Mouse (Mus musculus) neutrophil, adult 65 days (primary cell): ENCODE data around the gene Mmp25. TPM values are rescaled to one million over a fixed set of nuclear protein-coding genes. Genes with fewer than 3 reads are reported as not detected.

Experiments
- total RNA-seq: library from RNA; stranded (reverse); gene quantifications from 2 replicates; pipeline ENCODE4 v1.2.4, GENCODE M21; 2023

Gene Mmp25
- 177 and 198 TPM in 2 replicates for total RNA-seq

DNA sequence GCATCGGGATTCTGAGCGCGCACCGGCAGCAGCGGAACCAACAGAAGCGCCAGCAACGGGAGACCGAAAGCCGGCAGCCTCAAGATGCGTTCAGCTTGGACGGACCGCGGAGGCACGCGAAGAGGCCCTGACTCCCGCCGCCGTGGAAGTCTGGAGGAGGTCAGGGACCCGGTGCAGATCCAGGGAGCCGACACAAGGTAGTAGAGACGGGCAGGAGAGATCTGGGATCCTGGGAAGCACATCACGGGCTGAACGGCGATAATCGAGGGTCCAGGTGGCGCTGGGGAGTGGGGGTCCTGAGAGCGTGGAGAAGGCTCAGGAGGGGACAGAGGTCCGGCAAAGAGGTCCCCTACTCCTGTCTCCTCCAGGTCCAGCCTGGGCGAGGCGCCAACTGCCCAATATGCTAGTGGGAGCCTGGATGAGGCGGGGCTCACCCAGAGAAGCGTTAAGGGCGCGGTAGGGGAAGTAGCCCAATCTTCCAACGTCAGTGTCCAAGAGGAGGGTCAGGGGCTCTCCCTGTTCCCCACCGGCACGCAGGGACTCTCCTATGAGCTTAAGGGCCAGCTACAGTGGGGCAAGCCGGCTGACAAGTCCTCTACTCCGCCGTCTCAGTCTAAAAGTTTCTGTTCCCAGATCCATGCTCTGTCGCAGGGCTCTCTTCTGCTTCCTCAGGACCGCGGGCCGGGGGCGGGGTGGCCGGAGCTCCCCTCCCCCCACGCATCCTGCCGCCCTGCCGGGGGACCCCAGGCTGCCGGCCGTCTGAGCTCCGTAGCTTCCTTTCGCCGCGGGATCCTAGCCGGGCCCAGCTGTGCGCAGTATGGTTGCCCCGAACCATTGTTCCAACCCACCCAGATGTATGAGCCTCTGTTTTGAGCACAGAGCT is at the start of gene Mmp25:
Mmp25 (minus strand) TSS at position 665 of the 883 bp plus-strand sequence.

DNA sequence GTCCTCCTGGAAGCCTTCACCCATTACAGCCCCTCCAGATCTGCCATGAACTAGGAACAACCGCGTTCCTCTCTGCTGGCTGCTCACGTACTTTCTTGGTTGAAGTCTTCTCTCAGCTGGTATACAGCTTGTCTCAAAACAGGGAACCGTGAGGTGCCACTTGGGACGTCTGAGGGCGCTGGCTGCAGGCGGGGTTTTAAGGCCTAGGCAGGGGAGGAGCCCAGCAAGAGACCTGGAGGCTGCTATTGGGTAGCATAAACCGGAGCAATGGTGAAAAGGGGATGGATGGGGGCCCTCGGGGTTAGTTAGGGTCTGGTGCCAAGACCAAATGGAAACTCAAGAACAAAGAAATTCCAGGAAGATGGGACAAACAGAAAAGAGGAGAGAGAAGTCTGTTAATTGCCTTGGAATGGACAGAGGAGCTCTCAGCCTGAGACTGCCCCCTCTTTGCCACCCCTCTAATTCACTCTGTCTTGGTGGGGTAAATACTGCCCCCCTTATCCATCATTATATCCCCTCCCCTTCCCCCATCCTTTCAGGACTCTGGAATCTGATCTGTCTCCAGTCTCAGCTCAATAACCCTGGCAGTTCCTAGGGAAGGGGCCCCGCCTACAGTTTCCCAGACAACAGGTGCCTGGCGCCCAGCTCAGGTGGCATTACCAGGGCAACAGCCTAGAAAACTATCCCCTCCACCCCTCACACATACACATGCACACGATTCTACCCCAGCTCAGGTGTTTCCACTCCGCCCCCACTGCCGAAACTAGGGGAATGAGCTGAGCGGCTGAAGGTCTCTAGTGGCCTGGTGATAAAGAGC is 39.0 kb upstream of the Mmp25 start, which contains the start of gene Cldn9:
Cldn9 (minus strand) TSS at position 171 of the 817 bp plus-strand sequence.

DNA sequence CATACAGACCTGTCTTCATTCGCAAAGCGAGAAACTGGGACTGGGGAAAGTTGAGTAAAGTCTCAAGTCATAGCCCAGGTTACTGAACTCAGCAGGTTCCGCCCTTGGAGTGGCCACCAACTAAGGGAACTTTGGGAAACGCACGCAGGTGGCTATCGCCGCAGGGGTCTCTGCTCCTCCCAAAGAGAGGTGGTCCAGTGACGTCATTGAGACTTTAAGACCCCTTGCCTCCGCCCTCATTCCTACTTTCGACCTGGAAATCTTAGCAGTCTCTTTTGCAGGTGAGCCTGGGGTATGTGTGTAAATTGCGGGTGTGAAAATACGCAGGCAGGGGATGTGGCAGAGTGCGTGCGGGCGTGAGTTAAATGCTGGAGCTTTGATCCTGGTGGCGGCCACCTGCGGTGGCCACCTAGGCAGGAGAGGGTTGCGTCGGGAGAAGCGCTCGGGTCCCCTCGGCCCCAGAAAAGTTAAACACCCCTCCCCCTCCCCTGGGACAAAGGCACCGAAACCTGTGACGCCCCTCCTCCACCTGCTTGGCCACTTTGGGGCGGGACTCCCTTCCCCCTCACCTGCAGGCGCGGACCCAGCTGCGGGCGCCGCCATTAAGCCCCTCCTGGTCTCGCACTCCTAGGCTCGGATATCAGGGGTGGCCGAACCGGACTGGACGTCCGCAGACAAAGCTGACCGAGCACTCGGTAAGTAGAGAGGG is 34.2 kb upstream of the Mmp25 start, which contains the start of gene Cldn6:
Cldn6 (plus strand) TSS at position 123 of the 709 bp plus-strand sequence.

GRCm38 (mm10) chr17:23677236-23677679 is 32.2 kb upstream of the Mmp25 start, which contains the start of gene Tnfrsf12a:
TSS of gene Tnfrsf12a (minus strand) at chr17:23677468.

DNA sequence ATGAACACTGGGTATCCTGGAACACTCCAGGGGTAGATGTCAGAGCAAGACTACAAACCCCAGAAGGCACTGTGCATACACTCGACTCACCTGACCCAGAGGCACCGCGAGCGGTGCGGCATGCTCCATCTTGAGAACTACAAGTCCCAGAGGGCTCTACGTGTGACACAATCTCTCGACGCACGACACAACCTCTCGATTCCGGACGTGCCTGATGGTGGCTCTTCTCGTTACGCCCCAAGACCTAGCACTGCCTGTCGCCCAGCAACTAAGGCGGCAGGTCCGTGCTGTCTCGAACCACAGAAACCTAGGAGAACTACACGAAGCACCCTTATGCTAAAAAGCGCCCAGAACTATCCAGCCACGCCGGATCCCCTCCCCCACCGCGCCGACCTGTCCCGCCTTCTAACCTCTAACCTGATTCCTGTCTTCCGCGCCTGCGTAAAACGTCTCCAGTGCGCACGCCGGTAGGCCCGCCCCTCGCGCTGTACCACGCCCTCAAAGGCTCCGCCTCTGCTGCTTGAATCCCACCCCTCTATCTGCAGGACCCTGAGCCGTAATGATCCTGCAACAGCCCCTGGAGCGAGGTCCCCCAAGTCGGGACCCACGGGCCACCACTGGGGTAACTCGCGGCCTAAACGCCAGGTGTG is 28.5 kb upstream of the Mmp25 start, which contains the start of the genes Hcfc1r1 and Thoc6:
Hcfc1r1 (plus strand) TSS at position 173 of the 650 bp plus-strand sequence.
Thoc6 (minus strand) TSS at position 459 of the 650 bp plus-strand sequence.

DNA sequence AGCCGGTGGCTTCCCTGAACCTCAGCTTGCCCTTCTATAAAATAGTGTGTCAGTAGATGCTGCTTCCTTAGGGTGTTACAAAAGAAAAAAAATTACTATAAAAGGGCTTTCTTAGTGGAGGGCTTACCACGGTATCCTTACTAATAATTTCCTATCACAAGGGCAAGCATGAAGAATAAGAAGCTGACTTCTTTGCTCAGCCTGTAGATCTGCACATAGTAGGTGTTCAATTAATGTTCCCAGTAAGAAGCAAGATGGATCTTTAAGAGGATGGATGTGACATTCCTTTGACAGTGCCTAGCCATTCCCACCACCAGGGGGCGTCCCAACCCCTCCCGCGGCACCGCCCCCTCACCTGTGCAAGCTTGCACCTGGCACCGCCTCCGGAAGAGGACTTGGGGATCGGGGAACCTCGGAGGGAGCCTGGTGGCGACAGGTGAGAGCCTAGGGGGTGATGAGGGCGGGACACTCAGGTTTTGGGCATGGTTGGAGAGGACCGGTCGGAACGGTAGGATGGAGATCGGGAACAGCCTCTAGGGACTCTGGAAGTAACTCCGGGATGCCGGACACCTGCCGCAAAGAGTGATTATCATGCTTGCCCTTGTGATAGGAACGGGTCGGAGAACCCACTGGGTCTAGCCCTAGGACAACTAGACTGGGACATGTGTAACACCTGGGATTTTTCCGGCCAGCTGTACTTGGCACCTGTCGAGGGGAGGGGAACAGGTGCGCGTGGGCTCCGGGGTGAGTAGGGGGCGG is 15.2 kb upstream of the Mmp25 start, which contains the start of gene Bicdl2:
Bicdl2 (plus strand) TSS at position 390 of the 759 bp plus-strand sequence.

GRCm38 (mm10) chr17:23600641-23601622 is 44.1 kb downstream of the Mmp25 start, which contains the start of gene Zscan10:
TSS of gene Zscan10 (plus strand) at chr17:23600856.

GRCm38 (mm10) chr17:23598582-23599552 is 46.2 kb downstream of the Mmp25 start, which contains the start of gene Zfp13:
TSS of gene Zfp13 (minus strand) at chr17:23599487.

Other genes starting within 250 kb of the Mmp25 start
- not detected in 2 replicates for gene Vmn2r117, start 165.6 kb downstream of the Mmp25 start, total RNA-seq
- 1.4 and 2.5 TPM in 2 replicates for gene Zfp213, start 81.0 kb downstream of the Mmp25 start, total RNA-seq
- gene Zfp13, start 45.8 kb downstream of the Mmp25 start, total RNA-seq, result not detected in 2 replicates
- gene Zscan10, start 44.4 kb downstream of the Mmp25 start, total RNA-seq, result 0.27 TPM in 1 of 2 replicates, not detected in the other
- gene Bicdl2, start 15.2 kb upstream of the Mmp25 start, total RNA-seq, result 2.2 and 2.5 TPM in 2 replicates
- gene Hcfc1r1, start 28.3 kb upstream of the Mmp25 start, total RNA-seq, result 50.8 and 57.7 TPM in 2 replicates
- gene Thoc6, start 28.6 kb upstream of the Mmp25 start, total RNA-seq, result 14.7 and 18.6 TPM in 2 replicates
- 12.7 and 14.8 TPM in 2 replicates for gene Tnfrsf12a, start 32.2 kb upstream of the Mmp25 start, total RNA-seq
- not detected in 2 replicates for gene Cldn6, start 34.0 kb upstream of the Mmp25 start, total RNA-seq
- gene Cldn9, start 38.7 kb upstream of the Mmp25 start, total RNA-seq, result not detected in 2 replicates
- 0.28 TPM in 1 of 2 replicates, not detected in the other for gene 1520401A03Rik, start 77.5 kb upstream of the Mmp25 start, total RNA-seq
- 39.1 and 51.5 TPM in 2 replicates for gene Pkmyt1, start 81.1 kb upstream of the Mmp25 start, total RNA-seq
- 2.1 and 2.5 TPM in 2 replicates for gene Paqr4, start 95.6 kb upstream of the Mmp25 start, total RNA-seq
- gene Kremen2, start 100.6 kb upstream of the Mmp25 start, total RNA-seq, result not detected in 2 replicates
- 6.7 and 7.9 TPM in 2 replicates for gene Flywch1, start 126.3 kb upstream of the Mmp25 start, total RNA-seq
- gene Flywch2, start 140.8 kb upstream of the Mmp25 start, total RNA-seq, result not detected in 2 replicates
- 630 and 877 TPM in 2 replicates for gene Srrm2, start 145.3 kb upstream of the Mmp25 start, total RNA-seq
- gene Elob, start 183.9 kb upstream of the Mmp25 start, total RNA-seq, result 121 and 182 TPM in 2 replicates
- not detected in 2 replicates for gene Prss33, start 190.8 kb upstream of the Mmp25 start, total RNA-seq
- not detected in 2 replicates for gene Prss32, start 198.6 kb upstream of the Mmp25 start, total RNA-seq
- gene Prss41, start 198.9 kb upstream of the Mmp25 start, total RNA-seq, result not detected in 2 replicates
- not detected in 2 replicates for gene Prss21, start 222.8 kb upstream of the Mmp25 start, total RNA-seq
- gene Dcpp1, start 235.6 kb upstream of the Mmp25 start, total RNA-seq, result not detected in 2 replicates
- not detected in 2 replicates for gene Dcpp2, start 235.6 kb upstream of the Mmp25 start, total RNA-seq